Mouse (Mus musculus) liver, embryonic 14.5 days (tissue): ENCODE measurements around the gene Rpgrip1l.

Experiments
- CTCF ChIP-seq: IDR thresholded peaks from 2 replicates; pipeline ENCODE4 v1.5.1; 2016; ENCODE audit warnings: antibody characterized with exemption, low read depth, control low read depth
- EP300 ChIP-seq: IDR thresholded peaks from 2 replicates; pipeline ENCODE4 v1.6.1; 2016; ENCODE audit warnings: antibody characterized with exemption, low read depth

- no peak for TF ChIP-seq EP300
- no peak for TF ChIP-seq CTCF
Observed at GRCm38 (mm10) chr8:91318938-91319729, 6.1 kb upstream of the Rpgrip1l start.
